Mouse (Mus musculus): ENCODE measurements at regions not wholly inside any gene's neighbourhood (a gene's known extent, or its start where the extent isn't known, plus 50 kb on each side); places are given as distances from the start of the nearest gene placed in this dataset.

DNA sequence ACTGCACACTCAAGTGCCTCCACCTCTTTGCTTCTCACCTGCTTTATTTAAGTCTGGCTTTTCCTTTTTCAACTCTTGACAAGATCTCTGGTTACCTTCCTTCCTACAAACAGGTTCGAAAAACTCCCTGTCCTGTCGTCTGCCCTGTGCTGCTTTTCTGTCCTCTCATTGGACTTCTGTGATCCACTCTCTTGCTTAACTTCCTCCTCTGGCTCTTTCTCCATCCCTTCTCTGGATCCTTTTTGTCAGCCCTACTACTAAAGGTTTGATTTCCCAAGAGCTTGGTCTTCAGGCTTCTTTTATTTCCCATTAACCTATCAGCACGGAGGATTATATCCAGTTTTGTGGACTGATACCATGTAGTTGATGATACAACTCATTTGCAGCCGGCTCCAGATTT lies 149.8 kb downstream of the Satb1 start:
- Histone ChIP-seq H3K9me3 (replicated peaks) (no peaks in the 10 kb centered on the region), H3K4me1 (no peaks in the 10 kb centered on the region), H3K27me3 (no peaks in the 10 kb centered on the region), H3K27ac (replicated peaks) (no peak overlapping the region), H3K4me3 (replicated peaks) (no peak overlapping the region), H3K36me3 (no peaks in the 10 kb centered on the region), H3K4me2 (replicated peaks) (no peak overlapping the region), H3K9ac (no peak overlapping the region)
- 92% methylated on average over 4 of the region's 4 CpGs for WGBS
- ATAC-seq (ENCODE audit: insufficient number of reproducible peaks, low FRiP score, low TSS enrichment, low read depth), result no peak

DNA sequence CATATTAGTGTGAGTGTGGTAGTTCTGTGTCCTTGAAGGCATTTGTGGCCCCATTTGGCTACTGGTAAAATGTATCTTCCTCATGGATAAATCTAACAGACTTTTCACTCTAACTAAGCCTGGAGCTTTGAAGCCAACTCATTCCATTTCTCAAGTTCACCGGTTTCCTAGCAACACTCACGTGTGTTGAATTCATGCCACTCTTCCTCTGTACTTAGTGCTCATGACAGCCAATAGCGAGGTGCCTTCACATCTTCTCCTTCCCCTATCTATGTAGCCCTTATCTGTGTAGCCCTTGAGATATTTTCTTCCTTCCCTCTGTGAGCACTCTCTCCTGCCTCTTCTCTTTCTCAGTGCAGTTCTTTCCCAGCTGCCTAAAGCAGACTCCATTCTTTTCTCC lies 150.7 kb downstream of the Satb1 start:
- no peak overlapping the region for H3K4me3 ChIP-seq (replicated peaks)
- H3K36me3 ChIP-seq, result no peaks in the 10 kb centered on the region
- H3K27ac ChIP-seq (replicated peaks), result no peak overlapping the region
- no peak overlapping the region for H3K9ac ChIP-seq
- ATAC-seq (ENCODE audit: insufficient number of reproducible peaks, low FRiP score, low TSS enrichment, low read depth), result no peak
- no peaks in the 10 kb centered on the region for H3K27me3 ChIP-seq
- H3K9me3 ChIP-seq (replicated peaks), result no peaks in the 10 kb centered on the region
- H3K4me2 ChIP-seq (replicated peaks), result no peak overlapping the region
- WGBS, result 89% methylated on average over 3 of the region's 3 CpGs
- H3K4me1 ChIP-seq, result no peaks in the 10 kb centered on the region

DNA sequence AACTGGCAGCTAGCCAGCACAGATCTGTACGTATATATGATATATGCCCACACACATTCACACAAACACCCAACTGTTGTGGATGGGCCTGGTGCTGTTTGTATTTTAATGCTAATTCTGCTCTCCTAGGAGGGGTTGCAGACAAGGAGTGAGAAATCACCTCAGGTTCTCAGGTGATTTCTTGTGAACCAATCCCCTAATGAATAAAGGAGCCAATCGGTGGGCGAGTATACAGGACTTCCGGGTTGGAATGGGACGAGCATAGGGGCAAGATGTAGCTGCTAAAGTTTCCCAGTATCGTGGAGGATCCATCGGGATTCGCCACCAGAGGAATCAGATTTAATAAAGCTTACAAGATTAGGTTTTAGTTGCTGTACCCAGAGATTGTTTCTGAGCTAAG lies 155.6 kb downstream of the Satb1 start:
- ATAC-seq (ENCODE audit: insufficient number of reproducible peaks, low FRiP score, low TSS enrichment, low read depth), result no peak
- Histone ChIP-seq H3K4me1 (no peaks in the 10 kb centered on the region), H3K9me3 (replicated peaks) (no peaks in the 10 kb centered on the region), H3K27ac (replicated peaks) (no peak overlapping the region), H3K36me3 (no peaks in the 10 kb centered on the region), H3K4me3 (replicated peaks) (no peak overlapping the region), H3K9ac (no peak overlapping the region), H3K27me3 (no peaks in the 10 kb centered on the region), H3K4me2 (replicated peaks) (no peak overlapping the region)
- 89% methylated on average over 8 of the region's 8 CpGs for WGBS

DNA sequence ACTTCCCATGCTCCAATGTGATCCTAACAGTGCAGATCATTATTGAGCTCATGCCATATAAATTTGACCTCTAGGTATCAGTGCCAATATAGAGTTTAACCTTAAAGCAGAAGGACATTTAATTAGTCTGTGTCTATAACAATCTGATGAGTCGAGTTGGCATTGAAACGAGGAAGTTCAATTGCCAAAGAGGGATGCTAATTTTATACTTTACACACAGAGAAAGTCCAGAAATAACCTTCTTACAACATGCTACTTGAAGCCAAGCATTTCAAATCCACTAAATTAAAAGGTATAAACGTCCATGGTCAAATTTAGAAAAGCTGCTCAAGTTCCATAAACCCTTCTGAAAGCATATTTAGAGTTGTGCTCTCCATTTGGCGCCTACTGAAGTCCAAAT lies 174.7 kb downstream of the Satb1 start:
- H3K4me3 ChIP-seq (replicated peaks), result no peak overlapping the region
- no peaks in the 10 kb centered on the region for H3K9me3 ChIP-seq (replicated peaks)
- WGBS, result 65% methylated on average over 4 of the region's 4 CpGs
- no peak overlapping the region for H3K27ac ChIP-seq (replicated peaks)
- H3K4me2 ChIP-seq (replicated peaks), result no peak overlapping the region
- no peaks in the 10 kb centered on the region for H3K27me3 ChIP-seq
- no peaks in the 10 kb centered on the region for H3K36me3 ChIP-seq
- no peak for ATAC-seq (ENCODE audit: insufficient number of reproducible peaks, low FRiP score, low TSS enrichment, low read depth)
- H3K9ac ChIP-seq, result no peak overlapping the region
- H3K4me1 ChIP-seq, result no peaks in the 10 kb centered on the region

DNA sequence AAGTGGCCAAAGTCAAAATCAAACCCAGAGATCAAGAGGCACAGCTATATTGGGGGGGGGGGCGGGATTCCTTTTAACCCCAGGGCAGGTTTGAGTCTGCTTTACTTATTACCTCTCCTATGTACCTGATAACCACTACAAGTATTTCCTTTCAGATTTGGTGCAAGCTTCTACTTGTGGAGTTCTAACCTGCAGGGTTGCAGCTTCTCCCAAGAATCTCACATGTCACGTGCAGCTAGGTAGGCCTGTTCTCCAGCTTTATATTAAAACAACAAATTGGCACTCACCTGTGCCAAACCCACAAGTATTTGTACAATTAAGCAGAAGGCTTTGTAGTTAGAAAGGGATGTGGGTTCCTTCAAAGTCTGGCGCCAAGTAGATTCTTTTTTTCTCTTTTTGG lies 179.2 kb downstream of the Satb1 start:
- no peaks in the 10 kb centered on the region for H3K4me1 ChIP-seq
- no peak overlapping the region for H3K27ac ChIP-seq (replicated peaks)
- H3K36me3 ChIP-seq, result no peaks in the 10 kb centered on the region
- no peaks in the 10 kb centered on the region for H3K27me3 ChIP-seq
- H3K9me3 ChIP-seq (replicated peaks), result no peaks in the 10 kb centered on the region
- ATAC-seq (ENCODE audit: insufficient number of reproducible peaks, low FRiP score, low TSS enrichment, low read depth), result 0 out of 2 replicates have a peak, but pooled peaks have one; percentile 19
- no peak overlapping the region for H3K4me2 ChIP-seq (replicated peaks)
- 54% methylated on average over 3 of the region's 3 CpGs for WGBS
- H3K9ac ChIP-seq, result no peak overlapping the region
- H3K4me3 ChIP-seq (replicated peaks), result no peak overlapping the region

DNA sequence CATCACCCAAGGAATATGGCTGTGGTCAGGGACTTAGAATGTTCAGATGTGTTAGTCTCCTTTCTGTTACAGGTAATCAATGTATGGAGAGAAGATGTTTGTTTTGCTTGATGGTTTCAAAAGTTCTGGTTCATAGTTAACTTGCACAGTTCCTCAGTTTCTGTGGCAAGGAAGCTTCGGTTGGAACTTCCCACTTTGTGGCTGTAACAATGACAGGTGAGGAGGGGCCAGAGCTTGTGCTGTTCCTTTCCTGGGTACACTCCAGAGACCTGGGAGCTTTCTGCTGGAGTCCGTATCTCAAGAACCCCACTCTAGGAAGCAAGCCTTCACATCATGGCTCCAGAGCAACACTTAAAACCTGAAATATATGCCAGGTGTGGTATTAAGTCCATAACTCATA lies 181.2 kb downstream of the Satb1 start:
- 88% methylated on average over 2 of the region's 2 CpGs for WGBS
- H3K4me1 ChIP-seq, result no peaks in the 10 kb centered on the region
- ATAC-seq (ENCODE audit: insufficient number of reproducible peaks, low FRiP score, low TSS enrichment, low read depth), result no peak
- no peaks in the 10 kb centered on the region for H3K36me3 ChIP-seq
- H3K9me3 ChIP-seq (replicated peaks), result no peaks in the 10 kb centered on the region
- H3K9ac ChIP-seq, result no peak overlapping the region
- H3K27me3 ChIP-seq, result no peaks in the 10 kb centered on the region
- no peak overlapping the region for H3K27ac ChIP-seq (replicated peaks)
- H3K4me2 ChIP-seq (replicated peaks), result no peak overlapping the region
- no peak overlapping the region for H3K4me3 ChIP-seq (replicated peaks)

DNA sequence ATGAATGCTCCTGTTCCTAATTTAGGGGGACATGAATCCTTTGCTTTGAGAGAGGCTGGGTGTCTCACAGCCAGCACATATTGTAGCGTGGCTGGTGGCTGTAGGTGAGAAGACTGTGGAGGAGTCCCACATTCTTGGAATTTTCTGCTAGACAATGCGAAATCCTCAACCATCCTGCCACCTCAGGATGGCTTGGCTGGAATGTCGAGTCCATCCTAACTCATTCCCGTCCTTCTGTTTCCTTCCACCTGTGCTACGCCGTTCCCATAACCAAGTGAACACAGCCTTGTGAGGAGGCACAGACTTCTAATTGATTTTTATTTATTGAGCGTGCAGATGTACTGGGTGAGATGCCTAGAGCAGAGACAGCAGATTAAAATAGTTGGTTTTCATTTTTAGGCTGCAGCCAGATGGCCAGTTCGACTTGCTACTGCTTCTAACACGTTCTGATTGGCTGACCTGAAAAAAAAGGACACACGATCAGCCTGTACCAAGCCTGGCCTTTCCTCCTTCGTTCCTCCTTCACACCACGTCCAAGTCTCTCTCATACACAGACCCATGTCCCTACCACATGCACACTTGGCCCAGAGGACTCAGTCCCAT lies 183.8 kb downstream of the Satb1 start:
- Histone ChIP-seq H3K9me3 (replicated peaks) (no peaks in the 10 kb centered on the region), H3K4me3 (replicated peaks) (no peak overlapping the region), H3K27ac (replicated peaks) (no peak overlapping the region), H3K9ac (no peak overlapping the region), H3K36me3 (no peaks in the 10 kb centered on the region), H3K4me1 (no peaks in the 10 kb centered on the region), H3K27me3 (no peaks in the 10 kb centered on the region), H3K4me2 (replicated peaks) (no peak overlapping the region)
- WGBS, result 74% methylated on average over 12 of the region's 12 CpGs
- ATAC-seq (ENCODE audit: insufficient number of reproducible peaks, low FRiP score, low TSS enrichment, low read depth), result no peak

DNA sequence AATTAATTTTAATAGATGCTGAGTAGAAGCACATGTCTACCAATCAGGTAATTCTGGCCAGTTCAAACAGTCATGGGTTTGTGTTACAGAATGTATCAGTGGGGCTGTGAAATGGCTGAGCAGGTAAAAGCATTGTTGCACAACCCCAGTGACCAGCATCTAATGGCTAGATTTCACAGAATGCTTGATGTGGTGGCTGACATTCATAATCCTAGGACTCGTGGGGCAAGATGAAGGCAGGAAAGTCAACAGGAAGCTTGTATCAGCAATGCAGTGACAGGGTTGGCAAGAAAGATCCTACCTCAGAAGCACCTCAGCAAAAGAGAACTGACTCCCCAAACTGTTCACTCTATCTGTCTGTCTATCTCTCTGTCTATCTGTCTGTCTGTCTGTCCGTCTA lies 186.7 kb downstream of the Satb1 start:
- H3K9me3 ChIP-seq (replicated peaks), result no peaks in the 10 kb centered on the region
- H3K9ac ChIP-seq, result no peak overlapping the region
- no peak overlapping the region for H3K4me2 ChIP-seq (replicated peaks)
- H3K4me3 ChIP-seq (replicated peaks), result no peak overlapping the region
- no peaks in the 10 kb centered on the region for H3K27me3 ChIP-seq
- ATAC-seq (ENCODE audit: insufficient number of reproducible peaks, low FRiP score, low TSS enrichment, low read depth), result no peak
- no peaks in the 10 kb centered on the region for H3K4me1 ChIP-seq
- H3K36me3 ChIP-seq, result no peaks in the 10 kb centered on the region
- WGBS, result 71% methylated on average over 2 of the region's 2 CpGs
- no peak overlapping the region for H3K27ac ChIP-seq (replicated peaks)

DNA sequence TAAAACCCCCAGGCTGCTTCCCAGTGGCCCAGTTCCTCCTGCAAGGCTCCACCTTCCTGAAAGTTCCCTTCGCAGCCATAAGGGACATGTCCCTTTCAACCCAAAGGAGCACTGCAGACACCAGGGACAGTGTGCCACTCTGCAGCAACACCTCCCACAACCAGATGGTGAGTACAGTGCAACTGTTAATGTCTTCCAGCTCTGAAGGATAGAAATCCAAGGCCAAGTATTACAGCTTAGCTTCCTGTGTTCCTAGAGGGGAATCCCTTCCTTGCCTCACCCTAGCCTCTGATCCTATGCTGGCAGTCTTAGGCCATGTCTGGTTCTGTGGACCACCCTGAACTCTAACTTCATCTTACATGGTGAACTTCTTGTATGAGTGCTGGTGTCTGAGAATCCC lies 187.2 kb downstream of the Satb1 start:
- H3K4me3 ChIP-seq (replicated peaks), result no peak overlapping the region

DNA sequence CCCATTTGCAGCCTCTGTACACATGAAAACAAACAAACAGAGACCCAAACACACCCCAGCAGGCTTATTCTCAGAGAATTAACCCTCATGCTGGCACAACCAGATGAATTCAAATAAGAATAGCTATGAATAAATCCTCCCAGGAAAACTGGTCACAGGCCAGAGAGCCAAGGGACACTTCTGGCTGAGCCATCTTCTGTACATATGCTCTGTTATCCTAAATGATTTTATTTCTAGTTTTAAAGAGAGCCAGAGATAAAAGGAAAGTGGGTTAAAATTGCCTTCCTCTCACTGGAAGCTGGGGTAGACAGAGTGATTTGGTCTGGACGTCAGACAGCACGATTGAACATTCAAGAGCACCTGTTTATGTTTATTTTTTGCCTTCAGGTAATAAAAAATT lies 190.4 kb downstream of the Satb1 start:
- no peaks in the 10 kb centered on the region for H3K4me1 ChIP-seq
- no peaks in the 10 kb centered on the region for H3K36me3 ChIP-seq
- H3K27ac ChIP-seq (replicated peaks), result no peak overlapping the region
- WGBS, result 44% methylated on average over 2 of the region's 2 CpGs
- H3K27me3 ChIP-seq, result no peaks in the 10 kb centered on the region
- no peaks in the 10 kb centered on the region for H3K9me3 ChIP-seq (replicated peaks)
- H3K4me3 ChIP-seq (replicated peaks), result no peak overlapping the region
- no peak for ATAC-seq (ENCODE audit: insufficient number of reproducible peaks, low FRiP score, low TSS enrichment, low read depth)
- no peak overlapping the region for H3K4me2 ChIP-seq (replicated peaks)
- H3K9ac ChIP-seq, result no peak overlapping the region

More for the DNA sequence above, 187.2 kb downstream of the Satb1 start:
- WGBS, result 78% methylated on average over 1 of the region's 1 CpGs
- no peaks in the 10 kb centered on the region for H3K27me3 ChIP-seq
- no peak overlapping the region for H3K27ac ChIP-seq (replicated peaks)
- ATAC-seq (ENCODE audit: insufficient number of reproducible peaks, low FRiP score, low TSS enrichment, low read depth), result no peak
- no peak overlapping the region for H3K9ac ChIP-seq
- no peaks in the 10 kb centered on the region for H3K4me1 ChIP-seq
- H3K4me2 ChIP-seq (replicated peaks), result no peak overlapping the region
- no peaks in the 10 kb centered on the region for H3K9me3 ChIP-seq (replicated peaks)
- no peaks in the 10 kb centered on the region for H3K36me3 ChIP-seq

DNA sequence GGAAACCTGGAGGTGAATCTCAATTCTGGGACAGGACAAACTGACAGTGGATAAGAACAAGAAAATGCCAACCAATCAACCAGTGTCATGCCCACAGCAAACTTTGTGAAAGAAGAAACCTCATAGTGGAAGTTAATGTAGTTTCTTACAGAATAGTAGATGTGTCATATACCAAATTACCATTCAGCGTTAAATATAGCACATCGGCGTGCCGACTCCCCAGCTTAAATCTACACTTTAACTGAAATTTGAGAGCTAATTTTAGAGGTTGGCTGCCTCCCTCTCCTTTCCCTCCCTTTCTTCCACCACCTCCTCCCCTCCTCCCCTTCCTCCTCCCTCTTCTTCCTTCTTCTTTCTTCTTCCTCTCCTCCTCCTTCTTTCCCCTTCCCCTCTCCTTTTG lies 197.2 kb downstream of the Satb1 start:
- no peak overlapping the region for H3K9ac ChIP-seq
- no peak overlapping the region for H3K4me3 ChIP-seq (replicated peaks)
- H3K27ac ChIP-seq (replicated peaks), result no peak overlapping the region
- H3K4me2 ChIP-seq (replicated peaks), result no peak overlapping the region
- H3K36me3 ChIP-seq, result no peaks in the 10 kb centered on the region
- no peak for ATAC-seq (ENCODE audit: insufficient number of reproducible peaks, low FRiP score, low TSS enrichment, low read depth)
- 83% methylated on average over 4 of the region's 4 CpGs for WGBS
- no peaks in the 10 kb centered on the region for H3K9me3 ChIP-seq (replicated peaks)
- no peaks in the 10 kb centered on the region for H3K27me3 ChIP-seq
- no peaks in the 10 kb centered on the region for H3K4me1 ChIP-seq

DNA sequence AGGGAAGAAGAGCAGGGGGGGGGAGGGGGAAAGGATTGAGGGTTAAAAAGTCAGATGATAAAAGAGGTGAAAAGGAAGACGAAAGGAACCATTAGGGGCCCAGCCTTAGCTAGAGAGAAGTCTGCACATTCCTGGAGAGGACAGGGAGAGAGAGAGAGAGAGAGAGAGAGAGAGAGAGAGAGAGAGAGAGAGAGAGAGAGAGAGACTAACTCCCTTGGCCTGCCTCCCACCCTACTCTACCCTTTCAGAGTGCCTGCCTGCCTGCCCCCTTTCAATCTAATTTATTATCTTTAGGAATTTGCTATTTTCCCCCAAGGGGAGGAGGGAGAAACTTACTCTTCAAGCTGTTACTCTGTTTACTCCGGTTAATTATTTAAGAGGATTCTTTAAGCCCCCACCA lies 201.5 kb downstream of the Satb1 start:
- H3K27ac ChIP-seq (replicated peaks), result no peak overlapping the region
- no peaks in the 10 kb centered on the region for H3K4me1 ChIP-seq
- H3K4me3 ChIP-seq (replicated peaks), result no peak overlapping the region
- ATAC-seq (ENCODE audit: insufficient number of reproducible peaks, low FRiP score, low TSS enrichment, low read depth), result no peak
- H3K9me3 ChIP-seq (replicated peaks), result no peaks in the 10 kb centered on the region
- no peaks in the 10 kb centered on the region for H3K27me3 ChIP-seq
- H3K4me2 ChIP-seq (replicated peaks), result no peak overlapping the region
- H3K9ac ChIP-seq, result no peak overlapping the region
- 52% methylated on average over 2 of the region's 2 CpGs for whole genome bisulfite sequencing
- no peaks in the 10 kb centered on the region for H3K36me3 ChIP-seq
